Mouse (Mus musculus) heart, postnatal 25 days (tissue): ENCODE results near the gene Gnai3. TPM values are rescaled to one million over a fixed set of nuclear protein-coding genes. Genes with fewer than 3 reads are reported as not detected.

Experiments
- DNase-seq: peaks from one replicate; pipeline ENCODE4 v3.0.0; 2022; ENCODE audit warnings: low spot score
- intact Hi-C: fragments of 180-260 bp; cut with DNase I; formaldehyde crosslinking; loops from one replicate; pipeline ENCODE4 v1.15.1; 2025
- total RNA-seq, 2 experiments: library from RNA; stranded (reverse); gene quantifications; 2 replicates each; pipeline ENCODE4 v1.2.3; 2021

Gnai3 gene
- total RNA-seq, 2 experiments from 2014 or later, result 18.5 to 21.3 TPM

DNA sequence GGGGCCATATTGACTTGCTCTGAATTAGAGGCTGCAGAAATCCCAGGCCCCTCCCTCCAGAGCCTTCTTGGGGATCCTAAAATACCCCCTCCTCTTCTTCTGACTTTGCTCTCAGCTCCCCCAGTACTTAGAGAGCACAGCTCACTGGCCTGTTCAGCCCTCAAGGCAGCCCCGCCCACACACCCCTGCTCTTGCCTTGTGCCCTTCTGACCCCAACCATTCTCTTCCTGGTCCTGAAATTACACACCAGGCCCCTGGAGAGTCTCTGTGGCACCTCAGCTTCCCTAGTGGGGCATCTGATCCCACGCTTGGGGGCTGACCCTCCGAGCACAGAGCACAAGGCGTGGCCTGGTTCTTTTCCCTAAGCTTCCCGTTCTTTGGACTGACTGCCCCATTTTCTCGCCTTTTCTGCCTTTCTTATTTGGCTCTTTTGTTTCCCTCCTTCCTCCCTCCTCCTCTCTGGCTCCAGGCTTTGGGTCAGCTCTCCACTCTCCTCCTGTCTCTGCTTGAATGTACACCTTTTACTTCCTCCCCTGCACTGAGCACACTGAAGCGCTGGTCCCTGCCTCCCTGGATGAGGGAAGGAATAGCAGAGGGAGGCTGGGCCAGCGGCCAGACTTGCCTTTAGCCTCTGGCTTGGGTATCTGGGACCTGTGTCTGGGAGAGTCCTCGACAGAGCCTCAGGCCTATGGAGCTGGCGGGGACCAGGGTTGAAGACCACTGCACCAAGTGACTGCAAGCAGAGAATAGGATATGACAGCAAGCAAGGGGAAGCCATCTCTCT is 19.8 kb upstream of the Gnai3 start:
- no peak for DNase-seq

DNA sequence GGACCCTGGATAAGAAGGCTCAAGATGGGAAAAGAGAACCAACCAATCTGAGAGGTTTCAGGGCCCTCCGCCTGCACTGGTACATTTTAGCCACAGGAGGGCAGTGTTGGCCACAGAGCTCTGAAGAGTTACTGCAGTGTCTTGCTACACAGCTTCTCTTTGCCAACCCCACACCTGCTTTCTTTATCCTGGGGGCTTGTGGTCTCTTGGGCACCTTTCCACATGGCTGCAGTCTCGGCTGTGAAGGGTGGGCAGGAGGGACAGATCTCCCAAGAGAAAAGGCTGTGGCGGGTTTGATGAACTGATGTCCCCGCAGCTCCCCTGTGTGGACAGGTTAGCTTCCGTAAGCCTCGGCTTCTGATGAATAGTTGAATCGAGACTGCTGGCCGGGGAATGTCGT is 18.9 kb upstream of the Gnai3 start:
- DNase-seq, result peak; percentile 60
- intact Hi-C loops, result loop anchor here (1.0 to 5.0 kb wide), 3 partner anchors 39 to 222 kb away; partner anchors contain the start of gene Psma5

More for the DNA sequence above, 19.8 kb upstream of the Gnai3 start:
- intact Hi-C loops, result loop anchor here (5.0 kb wide), 1 partner anchor 92 kb away; the partner anchor contains the start of gene Psma5

DNA sequence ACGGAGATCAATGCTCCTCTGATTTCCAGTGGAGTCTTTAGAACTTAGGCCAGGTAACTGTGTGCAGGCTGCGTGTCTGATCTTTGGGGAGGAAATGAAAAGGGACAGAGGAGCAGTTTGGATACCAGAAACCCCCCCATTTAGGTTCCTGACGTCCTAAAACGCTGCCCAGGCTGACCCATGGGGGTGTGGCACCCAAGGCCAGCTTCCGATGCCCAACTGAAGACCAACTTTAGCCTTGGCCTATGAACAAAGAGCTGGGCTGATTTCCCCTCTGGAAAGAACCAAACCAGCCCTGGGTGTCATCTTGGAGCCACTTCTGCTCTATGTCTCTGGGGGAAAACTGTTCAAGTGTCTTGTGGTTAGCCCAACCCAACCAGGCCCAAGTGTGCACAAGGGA is 18.1 kb upstream of the Gnai3 start:
- no peak for DNase-seq
- intact Hi-C loops, result loop anchor here (1.0 to 5.0 kb wide), 2 partner anchors 40 to 223 kb away; no protein-coding TSS in a partner anchor

DNA sequence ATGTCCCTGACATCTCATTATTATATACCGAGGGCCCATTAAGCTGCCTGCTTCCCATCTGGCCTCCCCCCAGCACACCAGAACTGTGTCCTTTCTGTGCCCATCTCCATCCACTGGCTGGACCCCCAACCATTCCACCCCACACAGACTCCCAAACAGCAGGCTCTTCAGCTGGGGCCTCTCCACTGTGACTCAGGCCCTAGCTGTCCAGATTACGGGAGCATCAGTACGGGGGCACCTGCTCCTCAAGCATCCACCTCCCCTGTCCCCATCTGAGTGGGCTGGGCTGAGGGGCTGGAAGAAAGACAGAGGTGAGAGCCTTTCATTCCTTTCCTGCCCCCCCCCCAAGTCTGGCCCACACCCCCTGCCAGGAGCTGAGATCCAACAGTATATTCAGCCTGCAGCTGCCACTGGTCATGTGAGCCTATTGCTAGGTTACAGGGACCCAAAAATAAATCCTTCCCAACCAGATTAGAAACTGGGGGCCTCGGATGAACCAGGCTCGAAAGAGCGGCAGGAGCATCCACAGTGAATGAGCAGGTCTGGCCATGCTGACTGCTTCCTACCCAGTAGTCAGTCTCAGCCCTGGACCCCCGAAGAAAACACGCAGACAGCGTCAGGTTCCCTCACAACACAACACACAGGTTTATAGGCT is 12.6 kb upstream of the Gnai3 start:
- no peak for DNase-seq
- intact Hi-C loops, result no loop called here

DNA sequence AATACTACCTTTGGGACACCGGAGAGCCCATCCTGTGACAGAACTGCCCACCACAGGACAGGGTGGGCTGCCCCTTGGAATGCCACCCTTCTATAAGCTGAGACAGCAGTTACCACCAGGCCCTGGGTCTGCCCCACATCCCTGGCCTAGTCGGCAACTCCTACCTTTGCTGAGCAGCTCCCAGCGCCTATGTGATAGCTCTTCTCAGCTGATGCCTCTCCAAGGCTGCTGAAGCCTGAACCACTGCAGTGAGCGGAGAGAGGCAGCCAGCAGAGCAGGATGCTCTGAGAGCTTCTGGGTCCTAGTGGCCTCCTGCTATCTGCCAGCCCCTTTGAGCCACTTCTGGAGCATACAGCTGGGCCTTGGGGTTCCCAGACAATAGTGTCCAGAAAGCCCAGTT is 8.7 kb upstream of the Gnai3 start, which contains the start of gene Gpr61:
TSS of gene Gpr61 (minus strand) at position 227 of the 400 bp plus-strand sequence.
- intact Hi-C loops, result no loop called here
- DNase-seq, result no peak

DNA sequence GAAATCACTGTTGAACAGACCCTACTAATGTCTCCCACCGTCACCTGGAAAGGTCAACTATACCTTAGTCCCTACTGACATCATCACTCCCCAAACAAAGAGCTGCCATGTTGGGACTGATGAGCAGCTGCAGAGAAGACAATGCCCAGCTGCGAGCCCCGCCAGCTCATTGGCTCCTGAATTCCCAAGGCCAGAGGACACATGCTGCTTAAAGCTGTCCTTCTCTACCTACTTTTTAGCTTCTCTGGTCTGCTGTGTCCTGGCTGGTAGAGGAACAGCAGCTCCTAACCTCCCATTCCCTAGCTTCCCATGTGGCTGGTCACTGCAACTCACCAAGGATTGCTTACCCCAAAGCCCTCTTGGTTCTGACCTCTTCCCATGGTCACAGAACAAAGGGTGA is 6.3 kb upstream of the Gnai3 start:
- no peak for DNase-seq
- intact Hi-C loops, result no loop called here

DNA sequence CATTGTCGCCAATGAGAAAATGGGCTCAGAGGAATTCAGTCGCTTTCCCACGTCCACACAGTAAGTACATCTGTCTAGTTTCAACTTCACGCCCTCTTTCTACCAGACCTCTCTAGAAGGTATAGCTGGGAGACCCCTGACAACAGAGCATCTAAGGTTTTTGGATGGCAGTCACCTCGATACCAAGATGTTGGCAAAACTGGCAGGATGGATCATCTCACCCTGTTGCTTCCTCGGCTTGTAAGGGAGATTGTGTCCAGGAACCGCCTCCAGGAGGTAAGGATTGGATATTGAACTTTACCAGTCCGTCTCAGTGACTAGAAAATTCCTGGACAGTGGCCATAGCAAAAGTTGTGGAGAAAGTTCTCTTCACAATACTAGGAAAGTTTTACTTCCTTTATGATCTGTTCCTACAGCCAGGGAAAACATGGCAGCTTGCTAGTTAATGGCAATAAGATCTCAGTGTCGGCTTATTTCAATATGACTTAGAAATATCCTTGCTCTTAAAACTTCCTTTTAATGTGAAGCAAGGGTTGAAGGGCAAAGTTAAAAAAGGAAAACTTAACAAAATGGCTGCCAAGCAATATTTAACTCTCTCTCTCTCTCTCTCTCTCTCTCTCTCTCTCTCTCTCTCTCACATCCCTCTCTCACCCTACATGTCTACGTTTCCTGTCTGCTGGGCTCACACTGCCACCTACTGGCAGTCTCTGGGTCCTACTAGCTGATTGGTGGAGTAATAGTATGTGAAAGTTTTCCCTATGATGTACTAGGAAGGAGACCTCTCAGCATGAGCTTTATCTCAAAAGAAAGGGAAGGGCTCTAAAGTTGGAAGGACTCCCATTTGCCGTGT is 1.7 kb upstream of the Gnai3 start:
- peak; percentile 67 for DNase-seq
- intact Hi-C loops, result loop anchor here (1.0 to 5.0 kb wide), 5 partner anchors 77 to 450 kb away; partner anchors contain the start of genes Ahcyl1 and Gstm1

DNA sequence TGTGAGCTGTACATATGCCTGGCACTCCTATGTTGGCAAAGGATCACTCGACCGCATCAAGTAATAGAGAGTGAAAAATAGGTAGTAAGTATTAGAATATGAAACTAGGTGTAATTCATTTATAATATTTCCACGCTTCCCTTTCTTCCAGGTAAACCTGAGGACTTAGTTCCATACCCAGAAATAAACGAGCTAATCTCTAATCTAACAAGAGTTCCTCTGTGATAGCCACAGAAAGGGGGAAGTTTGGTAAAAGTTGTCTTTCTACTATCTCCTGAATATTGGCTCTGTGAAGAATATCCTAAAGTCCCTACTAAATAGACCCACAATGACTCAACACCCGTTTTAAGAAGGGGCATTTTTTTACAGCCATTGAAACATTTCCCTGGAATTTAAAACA is 725 bp upstream of the Gnai3 start:
- no peak for DNase-seq
- intact Hi-C loops, result loop anchor here (5.0 kb wide), 3 partner anchors 129 to 449 kb away; partner anchors contain the start of genes Ahcyl1 and Gstm1

DNA sequence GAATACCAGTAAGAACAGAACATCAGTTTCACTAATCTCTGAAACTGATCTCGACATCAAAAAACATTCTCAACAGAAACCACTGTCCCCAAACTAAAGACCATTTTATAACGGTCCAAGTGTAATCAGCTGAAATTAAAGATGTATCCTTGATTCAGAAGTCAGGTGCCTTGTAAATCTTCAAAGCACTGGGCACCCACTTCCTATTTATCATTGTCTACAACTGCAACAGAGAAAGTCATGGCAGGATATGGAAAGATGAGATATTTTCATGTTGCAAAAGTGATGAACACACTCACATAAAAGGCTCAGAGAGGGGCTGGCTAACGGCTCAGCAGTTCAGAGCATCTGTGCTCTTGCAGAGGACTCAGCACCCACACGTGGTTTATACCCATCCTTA is 5.2 kb downstream of the Gnai3 start:
- no peak for DNase-seq
- intact Hi-C loops, result no loop called here

DNA sequence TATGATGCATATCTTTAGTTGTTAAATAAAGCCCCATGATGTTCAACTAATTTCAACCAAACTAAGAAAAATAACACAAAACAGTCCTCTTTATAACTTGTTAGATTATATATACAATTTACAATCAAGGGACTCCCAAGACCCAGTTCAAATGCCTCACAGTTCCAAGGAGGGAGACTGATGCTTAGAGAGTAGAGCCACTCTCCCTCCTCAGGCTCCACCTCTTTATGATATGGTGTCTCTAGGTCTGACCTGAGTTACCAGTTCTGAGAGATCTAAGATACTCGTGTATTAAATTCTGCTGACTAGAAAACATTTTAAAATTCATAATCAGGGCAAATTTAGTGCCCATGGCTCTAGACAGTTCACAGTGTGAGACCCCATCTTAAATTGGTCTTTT is 6.8 kb downstream of the Gnai3 start:
- DNase-seq, result no peak
- intact Hi-C loops, result no loop called here

DNA sequence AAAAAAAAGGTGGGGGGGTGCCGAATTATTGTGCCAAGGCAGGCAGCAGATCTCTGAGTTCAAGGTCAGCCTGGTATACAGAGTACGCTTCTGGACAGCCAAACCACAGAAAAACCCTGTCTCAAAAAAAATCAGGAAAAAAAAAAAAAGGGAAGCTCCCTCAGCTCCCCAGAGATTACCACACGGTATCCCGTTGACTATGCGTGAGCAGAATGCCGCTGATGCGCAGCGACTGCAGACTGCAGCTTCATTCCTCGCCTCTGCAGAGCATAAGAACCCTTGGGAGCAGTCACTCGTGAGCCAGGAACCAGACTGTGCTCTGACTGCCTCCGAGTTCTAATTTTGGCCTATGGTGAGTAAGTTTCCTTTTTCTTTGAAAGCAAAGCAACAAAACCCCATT is 11.2 kb downstream of the Gnai3 start:
- intact Hi-C loops, result no loop called here
- no peak for DNase-seq

DNA sequence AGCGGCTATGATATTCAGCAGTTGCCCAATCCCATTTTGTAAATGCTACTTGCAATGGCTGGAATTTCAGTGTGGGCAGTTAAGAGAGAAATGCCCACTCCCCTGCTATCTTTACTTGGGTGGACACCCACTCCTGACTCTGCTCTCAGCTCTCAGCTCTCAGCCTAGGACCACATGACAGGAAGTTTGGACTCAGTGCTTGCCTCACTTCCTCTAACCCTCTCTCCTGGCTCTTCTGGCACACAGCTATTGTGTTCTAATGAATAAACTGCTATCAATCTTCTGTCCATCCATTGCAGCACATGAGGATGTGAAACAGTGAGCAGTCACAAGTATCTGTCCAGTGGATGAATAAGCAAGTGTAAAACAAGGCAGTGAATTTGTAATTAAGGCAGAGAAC is 13.5 kb downstream of the Gnai3 start:
- no peak for DNase-seq
- intact Hi-C loops, result no loop called here

DNA sequence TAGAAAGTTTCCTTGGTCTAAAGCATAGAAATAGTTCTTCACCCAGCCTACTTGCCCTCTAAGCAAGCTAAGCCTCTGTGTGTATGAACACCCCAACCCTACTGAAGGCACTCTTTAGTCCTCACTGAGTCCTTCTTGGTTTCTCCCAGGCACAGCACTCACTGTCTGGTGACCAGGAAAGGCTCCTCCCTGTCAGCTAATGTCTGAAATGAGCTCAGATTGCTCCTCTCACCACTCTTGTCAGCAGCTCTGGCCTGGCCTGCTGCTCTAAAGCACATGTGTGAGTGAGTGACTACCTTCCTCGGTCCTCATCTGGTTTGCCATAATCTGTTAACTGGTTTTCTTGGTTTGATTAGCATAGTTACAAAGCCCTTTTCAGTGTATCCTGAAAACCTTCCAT is 14.1 kb downstream of the Gnai3 start:
- DNase-seq, result no peak
- intact Hi-C loops, result no loop called here

DNA sequence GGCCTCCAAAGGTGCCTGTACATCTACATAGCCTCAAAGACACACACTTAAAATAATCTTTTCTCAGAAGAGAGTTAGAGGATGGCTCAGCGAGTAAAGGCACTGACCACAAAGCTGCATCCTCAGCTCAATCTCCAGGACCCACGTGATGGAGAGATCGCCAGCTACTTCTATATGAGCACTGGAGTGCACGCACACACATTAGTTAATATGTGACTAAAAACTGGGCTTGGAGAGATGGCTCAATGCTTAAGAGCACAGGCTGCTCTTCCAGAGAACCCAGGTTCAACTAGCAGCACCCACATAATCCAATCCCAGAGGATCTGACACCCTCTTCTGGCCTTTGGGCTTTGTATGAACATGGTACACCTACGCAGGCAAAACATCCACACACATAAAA is 14.7 kb downstream of the Gnai3 start:
- intact Hi-C loops, result no loop called here
- DNase-seq, result no peak

DNA sequence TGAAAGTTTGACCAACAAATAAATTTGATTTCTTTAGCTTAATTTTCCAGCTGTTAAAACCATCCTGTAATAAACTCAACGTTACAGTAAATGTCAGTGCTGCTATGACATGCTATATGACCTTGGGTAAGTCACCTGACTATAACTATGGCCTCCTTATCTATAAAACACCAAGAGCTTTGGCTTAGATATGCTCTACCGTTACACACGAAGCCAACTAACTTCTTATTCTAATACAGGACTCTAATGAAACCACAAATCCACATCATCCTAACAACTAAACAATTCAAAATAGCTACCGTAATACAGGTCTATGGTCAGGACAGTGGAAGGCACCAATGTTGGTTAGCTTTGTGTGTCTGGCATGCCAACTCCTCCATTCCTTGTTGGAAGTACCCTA is 16.1 kb downstream of the Gnai3 start:
- no peak for DNase-seq
- intact Hi-C loops, result no loop called here

DNA sequence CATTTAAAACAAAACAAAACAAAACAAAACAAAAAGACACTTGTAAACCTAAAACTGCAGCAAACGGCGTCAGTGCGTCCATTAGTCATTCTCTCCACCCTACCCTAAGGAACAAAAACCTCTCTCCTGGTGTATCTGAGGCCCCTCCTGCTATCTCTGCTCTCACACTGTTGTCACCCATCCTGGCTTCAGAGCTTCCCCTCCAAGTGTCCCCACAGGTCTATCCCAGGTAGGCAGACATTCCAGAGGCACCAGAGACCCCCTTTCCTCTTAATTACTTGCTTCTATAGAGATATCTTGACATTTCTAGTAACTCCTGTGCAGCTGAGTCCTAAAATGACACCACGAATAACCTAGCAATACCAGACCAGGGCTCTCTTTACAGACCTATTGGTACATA is 16.6 kb downstream of the Gnai3 start:
- intact Hi-C loops, result no loop called here

DNA sequence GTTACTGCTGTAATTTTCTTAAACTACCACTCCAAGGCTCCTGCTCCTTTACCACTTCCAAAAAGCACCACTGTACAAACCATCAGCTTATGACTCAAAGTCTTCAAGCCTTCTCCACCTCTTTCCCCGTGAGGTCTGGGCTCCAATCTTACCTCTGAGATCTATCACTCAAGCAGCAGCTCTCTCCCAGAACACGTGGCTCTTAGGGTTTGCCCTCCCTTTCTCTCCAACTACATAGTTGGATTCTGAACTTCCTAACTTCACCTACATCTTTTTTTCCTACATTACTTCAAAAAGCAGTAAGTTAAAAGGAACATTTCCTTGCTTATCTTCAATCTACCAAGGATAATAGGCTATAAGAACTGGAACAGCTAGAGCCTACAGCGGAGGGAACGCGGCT is 17.4 kb downstream of the Gnai3 start:
- intact Hi-C loops, result no loop called here
- no peak for DNase-seq

More for the DNA sequence above, 16.6 kb downstream of the Gnai3 start:
- no peak for DNase-seq

DNA sequence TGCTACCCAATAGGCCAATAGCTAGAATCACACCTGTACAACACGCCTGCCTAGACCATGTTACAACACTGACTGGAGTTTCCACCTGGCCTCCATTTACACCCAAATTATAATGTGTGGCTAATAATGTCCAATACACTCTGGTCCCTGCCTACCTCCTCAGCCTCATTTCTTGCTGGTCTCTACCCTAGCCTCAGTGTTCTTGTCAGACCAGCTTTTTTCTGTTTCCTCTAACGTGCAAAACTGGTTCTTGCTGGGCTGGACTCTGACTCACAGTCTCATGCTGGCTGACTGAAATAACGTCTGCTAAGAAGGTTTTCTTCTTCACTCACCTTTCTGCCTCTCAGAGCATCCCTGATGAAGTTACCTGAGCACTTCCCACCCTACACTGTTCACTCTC is 19.6 kb downstream of the Gnai3 start:
- intact Hi-C loops, result no loop called here

DNA sequence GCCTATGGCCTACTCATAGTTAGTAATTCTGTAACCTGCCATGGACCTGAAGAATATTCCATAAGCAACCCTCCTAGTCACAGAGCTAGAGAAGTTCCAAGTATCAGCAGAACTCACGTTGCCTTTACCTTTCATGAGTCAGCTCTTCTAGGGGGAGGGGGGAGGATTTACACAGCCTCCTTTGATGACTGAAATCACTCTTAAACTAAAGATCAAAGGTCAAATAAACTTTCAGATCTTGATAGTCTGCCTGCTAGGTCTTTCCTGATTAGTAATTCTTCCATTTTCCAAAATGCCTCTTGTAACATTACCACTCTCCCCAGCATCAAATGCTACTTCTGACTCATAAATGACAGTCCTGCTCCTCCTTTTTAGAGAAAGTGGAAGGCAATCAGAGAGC is 21.8 kb downstream of the Gnai3 start:
- DNase-seq, result no peak
- intact Hi-C loops, result no loop called here

More for the DNA sequence above, 19.6 kb downstream of the Gnai3 start:
- DNase-seq, result no peak

DNA sequence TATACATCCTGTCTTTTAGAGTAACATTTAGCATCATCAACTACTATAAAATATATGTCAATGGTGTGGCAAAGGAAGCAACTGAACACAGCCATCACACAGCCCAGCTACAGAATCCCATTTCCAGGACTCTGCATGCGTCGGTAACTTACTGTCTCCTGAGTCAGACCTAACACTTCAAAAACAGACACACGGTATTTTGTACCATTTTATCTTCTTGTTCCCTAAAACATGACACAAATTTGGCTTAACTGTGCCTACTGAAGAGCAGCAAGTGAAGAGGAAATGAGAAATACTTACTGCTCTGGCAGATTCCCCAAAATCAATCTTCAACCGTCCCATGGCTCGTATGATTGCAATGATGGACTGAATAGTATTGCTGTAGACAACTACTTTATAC is 22.7 kb downstream of the Gnai3 start:
- DNase-seq, result no peak
- intact Hi-C loops, result no loop called here
